Mouse (Mus musculus): ENCODE data around the gene Slc16a6. TPM values are rescaled to one million over a fixed set of nuclear protein-coding genes. Genes with fewer than 3 reads are reported as not detected.
"Not testable (repeated sequence)": the region's sequence is repeated elsewhere in the genome, so short reads cannot be mapped to it uniquely, and the experiment has no call there.

The Slc16a6 gene
- total and polyA plus RNA-seq, 2 experiments from 2014 or later: 6.3 to 11.5 TPM

DNA sequence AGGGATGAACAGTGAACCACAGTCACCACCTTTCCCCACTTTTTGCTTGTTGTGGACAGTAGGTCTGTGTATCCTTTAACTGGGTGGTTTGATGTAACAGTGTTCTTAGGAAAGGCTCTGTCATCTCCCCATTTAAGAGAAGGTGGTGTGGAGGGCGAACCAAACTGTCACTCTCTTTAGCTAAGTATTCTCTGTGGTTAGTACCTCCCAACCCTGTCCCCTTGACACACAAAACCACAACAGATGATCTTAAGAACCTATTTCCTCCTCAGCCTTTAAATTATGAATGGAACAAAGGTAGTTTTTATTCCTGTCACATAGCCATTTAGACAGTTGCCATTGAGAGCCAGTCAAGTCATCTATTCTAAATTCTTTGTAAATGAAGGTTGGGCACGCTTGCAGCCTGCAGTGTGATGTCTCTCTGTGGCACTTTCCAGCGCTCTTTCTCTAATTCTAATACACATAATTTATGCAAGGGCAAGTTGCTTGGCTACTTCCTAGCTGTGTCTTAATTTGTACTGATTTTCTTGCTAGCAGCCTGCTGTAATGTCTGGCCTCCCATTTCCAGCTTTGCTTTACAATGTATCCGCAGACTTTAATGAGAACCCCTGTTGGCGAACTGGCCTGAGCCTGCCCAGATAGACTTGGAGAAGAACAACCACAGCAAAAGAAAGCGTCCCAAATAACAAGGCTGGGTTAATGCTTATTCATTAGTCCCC lies 23.8 kb upstream of the Slc16a6 start:
- TF ChIP-seq CTCF (IDR thresholded peaks at IDR 0.05): no peak
- Histone ChIP-seq H3K27me3 (ENCODE audit: insufficient read depth, low read length) (no peaks in the 10 kb centered on the region), H3K4me1 (ENCODE audit: insufficient read depth, low read length) (peaks cover 8% of the 10 kb centered on the region; the same call in 1 of the 2 replicates), H3K9ac (replicated peaks; ENCODE audit: low read length, poor library complexity, severe bottlenecking) (no peak overlapping the region), H3K4me3 (ENCODE audit: low read depth, low read length) (no peak overlapping the region), H3K27ac (ENCODE audit: low read depth, low read length) (no peak overlapping the region), H3K36me3 (ENCODE audit: insufficient read depth, low read length) (no peaks in the 10 kb centered on the region), H3K4me2 (ENCODE audit: low read depth, low read length, poor library complexity, severe bottlenecking) (no peak overlapping the region), H3K9me3 (ENCODE audit: low read length) (no peaks in the 10 kb centered on the region)
- ATAC-seq (ENCODE audit: low FRiP score) (0 out of 2 replicates have a peak, but pooled peaks have one; percentile 49), DNase-seq (ENCODE audit: low spot score) (peak; percentile 52)
- 40% methylated on average over 6 of the region's 6 CpGs for WGBS

DNA sequence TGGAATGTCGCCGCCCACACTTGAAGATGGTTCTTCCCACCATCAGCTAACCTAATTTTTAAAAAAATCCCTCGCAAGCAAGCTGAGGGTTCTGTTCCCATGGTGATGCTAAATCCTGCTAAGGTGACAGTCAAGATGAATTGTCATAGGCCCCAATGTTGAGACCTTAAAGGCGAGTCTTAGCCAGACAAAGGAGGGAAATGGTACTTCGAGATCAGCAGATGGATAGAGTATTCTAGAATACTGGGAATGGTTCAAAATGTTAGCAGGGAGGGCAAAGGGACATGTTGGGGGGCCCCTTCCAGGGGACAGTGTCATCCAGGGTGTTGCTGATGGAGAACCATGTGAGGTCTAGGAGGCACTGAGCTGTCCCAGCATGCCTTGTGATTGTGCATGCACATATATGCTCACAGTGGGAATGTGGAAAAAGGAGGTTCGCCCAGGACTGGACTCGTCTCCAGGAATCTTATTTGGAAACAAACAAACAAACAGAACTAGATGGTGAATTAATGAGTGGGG lies 23.1 kb upstream of the Slc16a6 start:
- no peak overlapping the region for H3K9ac ChIP-seq (replicated peaks; ENCODE audit: low read length, poor library complexity, severe bottlenecking)
- WGBS: 78% methylated on average over 7 of the region's 7 CpGs
- H3K27me3 ChIP-seq (ENCODE audit: insufficient read depth, low read length): no peaks in the 10 kb centered on the region
- no peak for TF ChIP-seq CTCF (IDR thresholded peaks at IDR 0.05)
- no peak overlapping the region for H3K27ac ChIP-seq (ENCODE audit: low read depth, low read length)
- H3K4me1 ChIP-seq (ENCODE audit: insufficient read depth, low read length): peaks cover 8% of the 10 kb centered on the region; the same call in 1 of the 2 replicates
- no peaks in the 10 kb centered on the region for H3K9me3 ChIP-seq (ENCODE audit: low read length)
- no peak overlapping the region for H3K4me3 ChIP-seq (ENCODE audit: low read depth, low read length)
- ATAC-seq (ENCODE audit: low FRiP score) (no peak), DNase-seq (ENCODE audit: low spot score) (no peak)
- H3K4me2 ChIP-seq (ENCODE audit: low read depth, low read length, poor library complexity, severe bottlenecking): no peak overlapping the region
- H3K36me3 ChIP-seq (ENCODE audit: insufficient read depth, low read length): no peaks in the 10 kb centered on the region

DNA sequence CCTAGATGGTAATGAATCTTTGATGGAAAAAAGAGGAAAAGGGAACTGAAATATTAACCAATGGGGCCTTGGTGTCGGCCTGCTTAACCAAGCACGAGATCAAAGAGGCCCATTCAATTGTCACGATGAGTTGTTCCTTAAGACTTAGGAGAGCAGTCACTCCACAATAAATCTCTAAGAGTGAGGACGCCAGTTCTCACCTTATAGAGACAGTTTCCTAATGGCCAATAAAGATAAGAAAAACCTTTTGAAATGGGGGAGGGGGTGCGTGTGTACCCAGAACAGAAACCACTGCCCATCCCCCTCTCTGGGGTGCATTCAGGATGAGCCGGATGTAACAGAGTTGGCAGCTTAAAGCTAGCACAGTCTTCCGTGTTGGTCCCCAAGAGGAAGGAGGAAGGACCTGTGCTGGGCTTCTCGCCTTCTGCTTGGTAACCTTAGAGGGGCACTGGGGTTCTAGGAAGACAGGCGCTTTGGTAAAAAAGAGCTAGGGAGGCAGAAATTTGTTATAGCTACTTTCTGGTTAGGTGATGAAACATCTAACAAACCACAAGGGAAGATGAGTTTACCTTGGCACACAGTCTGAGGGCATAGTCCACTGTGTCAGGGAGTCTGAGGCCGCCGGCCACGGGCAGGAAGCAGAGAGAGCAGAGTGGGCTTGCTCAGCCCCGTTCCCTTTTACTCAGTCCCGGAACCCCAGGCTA lies 22.5 kb upstream of the Slc16a6 start:
- Histone ChIP-seq H3K4me3 (ENCODE audit: low read depth, low read length) (no peak overlapping the region), H3K9ac (replicated peaks; ENCODE audit: low read length, poor library complexity, severe bottlenecking) (no peak overlapping the region), H3K27ac (ENCODE audit: low read depth, low read length) (no peak overlapping the region), H3K36me3 (ENCODE audit: insufficient read depth, low read length) (no peaks in the 10 kb centered on the region), H3K4me1 (ENCODE audit: insufficient read depth, low read length) (peaks cover 8% of the 10 kb centered on the region; the same call in 1 of the 2 replicates), H3K9me3 (ENCODE audit: low read length) (no peaks in the 10 kb centered on the region), H3K4me2 (ENCODE audit: low read depth, low read length, poor library complexity, severe bottlenecking) (no peak overlapping the region), H3K27me3 (ENCODE audit: insufficient read depth, low read length) (no peaks in the 10 kb centered on the region)
- ATAC-seq (ENCODE audit: low FRiP score) (no peak), DNase-seq (ENCODE audit: low spot score) (no peak)
- TF ChIP-seq CTCF (IDR thresholded peaks at IDR 0.05): no peak
- 57% methylated on average over 14 of the region's 14 CpGs for WGBS

DNA sequence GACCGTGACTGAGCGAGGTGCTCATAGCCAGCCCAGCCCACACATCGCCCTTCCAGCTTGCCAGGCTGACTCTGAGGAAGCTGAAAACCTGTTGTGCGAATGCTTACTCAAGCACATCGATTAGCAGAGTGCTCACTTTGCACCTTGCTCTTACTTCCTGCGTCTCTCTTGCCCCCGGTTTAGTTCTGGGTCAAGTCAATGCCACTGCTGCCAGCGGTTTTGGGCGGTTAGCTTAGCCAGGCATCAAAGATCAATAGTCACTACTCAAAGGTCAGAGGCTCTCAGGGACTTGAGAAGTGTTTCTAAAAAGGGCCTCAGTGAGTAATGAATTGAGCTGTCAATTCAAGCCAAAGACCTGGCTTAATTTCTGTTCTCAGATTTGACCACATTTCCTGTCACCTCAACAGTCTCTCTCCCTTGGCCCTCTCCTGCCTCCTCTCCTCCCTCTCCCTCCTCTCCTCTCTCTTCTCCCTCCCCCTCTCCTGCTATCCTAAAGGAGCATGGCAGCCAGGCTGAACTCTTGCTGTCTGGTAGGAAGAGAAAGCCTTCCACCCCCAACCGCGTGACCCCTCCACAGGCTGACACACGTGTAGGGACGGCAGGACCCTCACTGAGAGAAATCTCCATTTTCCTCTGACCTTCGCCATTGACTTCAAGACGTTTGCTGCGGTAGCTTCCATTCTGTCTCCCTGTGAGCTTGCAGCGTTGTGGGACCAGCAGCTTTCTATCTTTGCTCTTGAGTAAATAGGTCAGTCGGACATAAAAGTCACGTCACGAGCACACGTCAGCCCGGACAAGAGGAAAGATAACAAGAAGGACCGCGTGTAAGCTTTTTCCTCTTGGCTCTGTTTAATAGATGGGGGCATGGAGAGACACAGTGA lies 21.7 kb upstream of the Slc16a6 start:
- Histone ChIP-seq H3K27ac (ENCODE audit: low read depth, low read length) (no peak overlapping the region), H3K4me2 (ENCODE audit: low read depth, low read length, poor library complexity, severe bottlenecking) (no peak overlapping the region), H3K4me3 (ENCODE audit: low read depth, low read length) (no peak overlapping the region), H3K9ac (replicated peaks; ENCODE audit: low read length, poor library complexity, severe bottlenecking) (no peak overlapping the region), H3K27me3 (ENCODE audit: insufficient read depth, low read length) (no peaks in the 10 kb centered on the region), H3K9me3 (ENCODE audit: low read length) (no peaks in the 10 kb centered on the region), H3K36me3 (ENCODE audit: insufficient read depth, low read length) (no peaks in the 10 kb centered on the region), H3K4me1 (ENCODE audit: insufficient read depth, low read length) (peaks cover 8% of the 10 kb centered on the region; the same call in 1 of the 2 replicates)
- no peak for TF ChIP-seq CTCF (IDR thresholded peaks at IDR 0.05)
- ATAC-seq (ENCODE audit: low FRiP score) (no peak), DNase-seq (ENCODE audit: low spot score) (no peak)
- 57% methylated on average over 24 of the region's 24 CpGs for WGBS

DNA sequence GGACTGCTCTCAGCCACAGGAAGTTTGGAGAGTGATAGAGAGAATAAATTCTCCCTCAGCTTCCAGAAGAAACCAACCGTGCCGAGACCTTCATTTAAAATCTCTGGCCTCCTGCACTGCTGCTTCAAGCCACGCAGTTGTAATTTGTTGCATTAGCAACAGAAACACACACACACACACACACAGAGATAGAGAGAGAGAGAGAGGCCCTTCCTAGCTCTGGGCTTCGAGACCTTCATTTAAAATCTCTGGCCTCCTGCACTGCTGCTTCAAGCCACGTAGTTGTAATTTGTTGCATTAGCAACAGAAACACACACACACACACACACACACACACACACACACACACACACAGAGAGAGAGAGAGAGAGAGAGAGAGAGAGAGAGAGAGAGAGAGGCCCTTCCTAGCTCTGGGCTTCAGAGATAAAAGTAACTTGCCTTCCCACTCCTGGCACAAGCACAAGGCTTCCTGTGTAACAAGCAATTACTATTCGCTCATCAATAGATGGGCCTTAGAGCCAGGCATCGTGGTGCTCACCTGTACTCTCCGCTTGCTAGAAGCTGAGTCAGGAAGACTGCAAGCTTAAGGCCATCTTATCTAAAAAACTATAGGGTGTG lies 19.6 kb upstream of the Slc16a6 start:
- ATAC-seq (ENCODE audit: low FRiP score); H3K4me1 ChIP-seq (ENCODE audit: insufficient read depth, low read length); H3K4me3 ChIP-seq (ENCODE audit: low read depth, low read length); DNase-seq (ENCODE audit: low spot score); H3K9ac ChIP-seq (replicated peaks; ENCODE audit: low read length, poor library complexity, severe bottlenecking); H3K4me2 ChIP-seq (ENCODE audit: low read depth, low read length, poor library complexity, severe bottlenecking); H3K27ac ChIP-seq (ENCODE audit: low read depth, low read length); H3K36me3 ChIP-seq (ENCODE audit: insufficient read depth, low read length); H3K27me3 ChIP-seq (ENCODE audit: insufficient read depth, low read length); H3K9me3 ChIP-seq (ENCODE audit: low read length): not testable (repeated sequence)
- 70% methylated on average over 8 of the region's 8 CpGs for WGBS
